Mouse (Mus musculus) c-Kit-positive CD71-negative TER-119-negative erythroid progenitor cells, embryonic 14.5 days (primary cell): Measurements from ENCODE around the gene Nckap5.

Experiments
- DNase-seq: peaks from one replicate; pipeline ENCODE4 v3.0.0-alpha.2; 2013; ENCODE audit warnings: low read depth

The Nckap5 gene

DNA sequence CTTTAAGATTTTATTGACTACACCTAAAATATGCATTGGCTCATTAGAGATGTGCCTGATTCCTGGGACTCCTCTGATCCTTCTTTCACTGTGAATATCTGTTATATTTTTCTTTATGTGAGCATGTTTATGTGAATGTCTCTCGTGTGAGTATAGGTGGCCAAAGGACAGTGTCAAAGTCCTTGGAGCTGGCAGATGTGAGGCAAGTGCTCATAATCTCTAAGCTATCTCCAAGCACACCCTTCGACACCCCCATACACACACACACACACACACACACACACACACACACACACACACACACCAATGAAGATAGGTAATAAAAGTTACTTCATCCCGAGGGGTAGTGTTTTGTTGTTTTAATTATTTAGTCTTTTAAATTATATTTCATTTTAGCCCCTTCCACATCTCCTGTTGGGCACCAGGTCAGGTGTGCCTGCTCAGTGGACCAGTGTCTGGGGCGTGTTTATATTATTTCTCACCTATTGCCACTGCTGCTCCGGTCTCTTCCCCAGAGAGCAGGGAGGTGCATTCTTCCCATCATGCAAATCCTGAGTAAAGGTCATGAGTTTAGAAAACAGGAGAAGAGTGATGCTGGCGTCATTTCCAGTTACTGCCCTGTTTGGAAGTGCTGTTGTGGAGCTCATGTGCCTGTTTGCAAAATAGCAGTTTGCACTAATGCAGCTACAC, 469.9 kb downstream of the Nckap5 start:
- DNase-seq, result no peak

DNA sequence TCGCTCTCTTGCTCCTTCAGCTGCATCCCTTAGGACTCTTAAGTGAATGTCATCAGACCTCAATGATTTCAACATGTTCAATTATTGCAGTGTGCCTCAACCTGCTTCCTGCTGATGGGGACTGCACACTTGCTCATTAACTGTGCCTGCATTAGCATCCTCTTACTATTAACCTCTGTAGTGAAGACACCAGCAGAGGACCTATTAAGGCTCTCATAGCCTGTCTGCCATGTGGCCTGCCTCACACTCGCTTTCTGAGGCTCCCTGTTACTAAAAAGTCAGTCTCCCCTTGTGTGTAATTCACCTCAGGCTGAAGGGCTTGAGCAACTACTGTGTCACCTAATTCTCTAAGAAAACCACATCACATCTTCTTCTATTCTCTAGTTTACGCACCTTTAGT, 470.5 kb downstream of the Nckap5 start:
- DNase-seq, result no peak

GRCm38 (mm10) chr1:126341806-126342205, 488.8 kb downstream of the Nckap5 start:
- DNase-seq, result no peak

DNA sequence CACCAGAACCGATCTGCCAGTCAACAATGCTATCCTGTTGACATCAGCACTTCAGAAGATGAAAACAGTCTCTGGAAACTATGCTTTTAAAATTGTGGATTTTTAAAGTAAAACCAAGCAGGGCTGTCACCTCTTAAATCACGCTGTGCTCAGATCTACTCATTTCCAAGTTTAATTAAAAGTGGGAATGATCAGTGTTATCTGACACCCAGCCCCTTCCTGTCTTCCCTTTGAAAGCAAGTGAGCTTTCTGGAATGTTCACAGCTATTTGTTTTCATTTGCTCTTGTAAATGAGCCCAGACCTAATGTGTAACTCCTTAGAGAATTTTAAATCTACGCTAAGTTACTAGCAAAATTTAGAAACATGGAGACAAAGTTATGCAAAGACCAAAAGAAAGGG, 491.3 kb downstream of the Nckap5 start:
- no peak for DNase-seq

- no peak for DNase-seq
Observed at GRCm38 (mm10) chr1:126334202-126334601, 496.4 kb downstream of the Nckap5 start.

- no peak for DNase-seq
Observed at GRCm38 (mm10) chr1:126332026-126332425, 498.6 kb downstream of the Nckap5 start.

- DNase-seq, result no peak
Observed at GRCm38 (mm10) chr1:126320696-126321095, 509.9 kb downstream of the Nckap5 start.

- DNase-seq, result peak; percentile 38
Observed at GRCm38 (mm10) chr1:126317874-126318607, 512.6 kb downstream of the Nckap5 start.

GRCm38 (mm10) chr1:126317345-126317744, 513.3 kb downstream of the Nckap5 start:
- no peak for DNase-seq

DNA sequence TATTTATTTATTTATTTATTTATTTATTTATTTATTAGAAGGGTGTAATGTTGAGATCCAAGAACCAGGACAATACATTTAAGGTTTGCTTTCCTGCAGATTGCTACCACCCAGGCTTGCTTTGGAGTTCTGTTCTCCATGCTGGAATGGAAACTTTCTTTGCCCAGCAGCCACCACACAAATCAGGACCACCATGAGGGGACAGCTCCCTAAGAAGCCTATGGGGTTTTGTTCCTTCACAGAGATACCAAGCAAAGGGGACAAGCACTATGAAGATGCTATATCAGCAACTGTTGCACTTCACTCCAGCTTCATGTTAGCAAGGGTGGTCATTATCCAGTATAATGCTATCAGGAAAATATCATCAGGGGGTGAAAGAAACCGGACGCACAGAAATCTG, 513.7 kb downstream of the Nckap5 start:
- no peak for DNase-seq

GRCm38 (mm10) chr1:126301129-126301528, 529.5 kb downstream of the Nckap5 start:
- DNase-seq, result no peak

DNA sequence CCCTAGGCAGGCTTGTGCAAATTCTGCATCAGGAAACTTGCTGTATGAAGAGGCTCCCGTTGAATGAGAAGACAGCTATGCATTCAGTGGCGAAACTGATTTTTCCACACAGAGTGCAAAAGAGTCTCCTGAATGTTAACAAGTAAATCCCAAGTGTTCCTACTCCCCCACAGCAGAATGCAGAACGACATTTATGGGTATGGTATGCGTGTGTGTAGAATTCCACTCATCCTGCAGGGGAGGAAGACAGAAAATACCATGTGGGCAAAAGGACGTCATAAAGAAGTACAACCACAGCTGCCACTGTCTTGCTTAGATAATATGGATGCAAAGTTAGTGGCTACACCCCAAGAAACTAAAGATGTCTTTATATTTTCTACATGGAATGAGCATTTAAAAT, 565.7 kb downstream of the Nckap5 start:
- no peak for DNase-seq

- DNase-seq, result no peak
Observed at GRCm38 (mm10) chr1:126254364-126254763, 576.2 kb downstream of the Nckap5 start.

DNA sequence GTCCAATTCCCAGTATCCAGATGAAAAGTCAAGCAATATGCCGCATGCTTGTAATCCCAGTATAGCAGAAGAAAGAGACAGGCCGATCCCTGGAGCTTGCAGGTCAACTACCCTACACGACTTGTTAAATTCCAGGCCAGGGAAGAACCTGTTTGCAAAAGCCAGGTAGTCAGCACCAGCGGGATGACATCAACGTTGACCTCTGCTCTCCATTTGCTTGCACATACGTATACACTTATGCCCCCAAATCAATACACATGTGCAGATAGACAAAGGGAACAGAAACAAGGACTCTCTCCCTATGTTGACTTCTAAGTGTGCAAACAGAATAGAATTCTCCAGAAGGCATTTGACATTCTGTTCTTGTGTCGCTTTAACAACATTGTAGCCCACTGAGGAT, 576.7 kb downstream of the Nckap5 start:
- no peak for DNase-seq

DNA sequence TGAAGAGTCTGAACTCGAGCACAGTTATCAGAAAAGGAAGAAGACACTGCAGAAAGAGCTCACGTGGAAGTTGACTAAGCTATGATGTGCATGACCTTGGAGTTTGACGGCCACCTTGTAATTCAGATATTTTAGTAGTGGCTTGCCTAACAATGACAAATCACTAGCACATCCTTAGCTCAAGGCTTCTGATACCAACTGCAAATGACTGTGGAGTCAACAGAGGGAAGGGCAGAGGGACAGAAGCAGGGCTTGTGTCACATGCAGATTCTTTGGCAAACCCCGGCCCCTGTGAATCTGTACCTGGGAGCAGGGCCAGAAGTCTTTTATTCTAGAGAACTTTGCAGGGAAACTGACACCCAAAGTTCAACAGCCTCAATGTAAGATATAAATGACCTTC, 597.4 kb downstream of the Nckap5 start:
- no peak for DNase-seq

DNA sequence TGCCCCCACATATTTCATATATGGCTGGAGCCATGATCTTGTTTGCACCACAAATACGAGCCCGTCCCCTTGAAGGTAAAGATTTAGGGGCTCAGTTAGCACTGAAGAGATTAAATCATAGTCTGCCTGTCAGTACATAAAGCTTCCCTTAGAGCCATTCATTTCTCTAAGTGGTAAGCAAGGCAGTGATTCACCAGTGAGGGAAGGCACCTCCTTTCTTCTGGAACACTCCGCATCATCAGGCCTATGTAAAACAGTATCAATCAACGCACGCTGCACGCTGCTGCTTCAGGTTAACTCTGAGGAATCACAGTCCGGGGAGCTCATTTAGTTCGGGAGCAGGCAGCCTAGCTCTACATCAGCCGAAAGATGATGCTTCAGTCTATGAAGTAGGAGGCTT, 599.4 kb downstream of the Nckap5 start:
- DNase-seq, result no peak

GRCm38 (mm10) chr1:126210212-126210611, 620.4 kb downstream of the Nckap5 start:
- DNase-seq, result no peak

GRCm38 (mm10) chr1:126209743-126210142, 620.9 kb downstream of the Nckap5 start:
- no peak for DNase-seq

- no peak for DNase-seq
Observed at GRCm38 (mm10) chr1:126209131-126209530, 621.5 kb downstream of the Nckap5 start.

- no peak for DNase-seq
Observed at GRCm38 (mm10) chr1:126196937-126197336, 633.7 kb downstream of the Nckap5 start.

DNA sequence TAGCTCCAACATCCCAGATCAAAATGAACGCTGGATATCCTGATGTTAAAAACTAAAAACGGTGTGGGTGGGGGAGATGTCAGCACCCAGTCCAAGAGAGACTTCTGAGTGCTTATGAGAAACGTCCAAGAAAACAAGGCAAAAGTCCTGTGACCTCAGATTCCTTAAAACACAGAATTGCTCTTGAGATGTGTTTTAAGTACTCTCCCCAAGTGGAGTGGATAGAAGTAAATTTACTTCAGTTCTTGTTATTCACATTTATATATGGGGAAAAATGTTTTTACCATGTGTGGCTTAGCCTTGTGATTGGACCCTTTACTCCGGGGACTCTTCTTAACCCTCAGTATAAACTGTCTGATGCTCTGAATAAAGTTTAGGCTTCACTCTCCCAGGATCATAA, 640.2 kb downstream of the Nckap5 start:
- no peak for DNase-seq

DNA sequence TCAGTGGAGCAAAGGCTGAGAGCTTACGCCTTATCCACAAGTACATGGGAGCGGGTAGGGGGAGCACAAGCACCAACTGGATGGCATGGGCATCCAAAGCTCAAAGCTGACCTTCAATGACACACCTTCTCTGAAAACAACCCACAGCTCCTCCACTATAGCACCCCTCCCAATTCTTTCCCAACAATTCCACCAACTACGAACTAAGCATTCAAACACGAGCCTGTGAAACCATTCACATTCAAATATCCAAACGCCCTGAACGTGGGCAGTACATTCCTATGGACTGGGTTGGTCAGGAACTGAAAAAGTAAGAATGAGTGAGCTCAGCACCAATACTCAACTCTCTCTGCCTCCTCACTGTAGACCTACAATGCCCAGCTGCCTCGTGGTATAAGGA, 646.8 kb downstream of the Nckap5 start:
- DNase-seq, result no peak

DNA sequence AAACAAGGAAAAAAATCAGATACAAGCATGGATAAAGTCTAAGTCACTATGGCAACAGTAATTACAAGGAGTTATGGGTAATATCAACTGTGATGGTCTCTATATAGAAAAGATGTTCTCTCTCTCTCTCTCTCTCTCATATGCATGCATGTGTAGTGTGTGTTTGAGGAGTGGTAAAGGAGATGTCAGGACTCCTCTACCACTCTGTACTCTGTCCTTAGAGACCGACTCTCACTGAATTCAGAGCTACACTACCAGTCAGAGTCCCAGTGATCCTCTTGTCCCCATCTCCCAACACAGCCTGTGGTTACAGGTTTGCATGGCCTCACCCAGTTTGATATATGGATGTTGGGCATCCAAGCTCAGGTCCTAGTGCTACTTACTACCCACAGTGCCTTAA, 662.0 kb downstream of the Nckap5 start:
- no peak for DNase-seq

DNA sequence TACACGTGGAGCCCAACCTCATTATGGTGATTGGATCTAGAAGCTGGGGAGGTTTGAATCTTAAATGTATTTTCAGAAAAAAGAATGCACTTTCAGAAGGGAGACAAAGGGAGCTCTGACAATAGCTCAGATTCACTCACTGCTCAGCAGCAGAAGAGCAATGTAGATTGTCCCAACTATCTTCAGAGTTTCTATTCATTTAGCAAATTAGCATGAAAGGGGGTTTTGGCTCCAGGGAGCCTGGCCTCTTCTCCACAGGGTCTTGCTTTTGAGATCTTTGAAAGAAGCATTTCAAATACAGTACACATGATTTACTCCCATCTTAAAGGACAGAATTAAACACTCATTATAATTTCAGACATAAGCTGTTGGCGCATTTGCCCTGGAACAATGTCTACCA, 662.5 kb downstream of the Nckap5 start:
- no peak for DNase-seq
